Mouse (Mus musculus): ENCODE measurements around the gene Cyb5r2.

Gene Cyb5r2

DNA sequence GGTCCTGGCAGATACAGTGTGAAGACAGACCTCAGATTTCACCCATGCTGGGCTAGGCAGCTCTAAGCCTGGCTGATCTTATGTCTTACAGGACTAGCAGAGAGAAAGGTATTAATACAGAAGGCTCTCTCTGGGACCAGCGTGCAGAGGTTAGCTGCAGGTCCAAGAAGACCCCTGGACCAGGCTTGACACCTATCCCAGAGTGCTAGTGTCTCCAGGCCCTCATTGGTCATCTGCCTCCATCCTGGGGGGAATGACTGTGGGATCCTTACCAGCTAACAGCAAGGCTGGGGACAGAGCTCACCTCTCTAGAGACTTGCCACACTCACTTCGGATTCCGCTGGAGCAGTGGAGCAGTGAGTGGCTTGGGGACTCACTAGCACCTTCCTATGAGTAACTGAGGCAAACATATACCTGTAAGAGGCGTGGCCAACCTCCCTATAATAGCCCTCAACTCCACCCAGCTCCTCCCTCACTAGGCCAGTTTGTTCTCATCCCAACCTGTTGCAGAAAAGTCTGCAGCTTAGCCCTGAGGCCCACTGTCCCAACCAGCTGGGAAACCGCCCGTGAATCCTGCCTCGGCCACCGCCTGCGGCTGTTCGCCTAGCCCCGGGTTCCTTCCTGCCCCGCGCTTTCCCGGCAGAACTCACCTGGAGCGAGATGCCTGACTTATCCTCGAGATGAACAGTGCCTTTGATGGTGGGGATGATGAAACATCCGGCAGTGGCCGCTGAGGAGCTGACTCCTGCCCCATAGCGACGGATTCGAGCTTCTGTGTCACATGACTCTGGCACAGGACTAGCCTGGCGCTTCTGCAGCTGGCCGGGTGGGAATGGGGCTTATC is at the start of gene Cyb5r2:
TSS of gene Cyb5r2 (minus strand) at position 725 of the 844 bp plus-strand sequence.
- ATAC-seq (ENCODE audit: low TSS enrichment): peak; percentile 72; the same call in 1 of the 2 replicates

DNA sequence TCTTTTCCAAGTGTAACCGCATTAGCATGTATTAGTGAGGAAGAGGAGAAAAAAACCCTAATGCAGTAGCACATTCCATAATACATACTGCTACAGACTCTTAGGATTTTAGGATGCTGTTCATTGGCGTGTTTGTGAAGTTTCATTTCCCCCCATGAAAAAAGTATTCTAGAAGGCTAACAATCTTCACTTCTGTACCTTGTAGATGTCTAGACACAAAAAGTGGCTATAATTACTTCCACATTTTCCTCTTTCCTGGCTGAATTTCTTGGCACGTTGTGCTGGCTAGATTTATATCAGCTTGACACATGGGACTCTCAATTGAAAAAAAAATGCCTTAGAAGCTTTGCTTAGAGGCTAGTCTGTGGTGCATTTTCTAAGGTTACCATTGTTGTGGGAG is 44.3 kb upstream of the Cyb5r2 start:
- no peak for ATAC-seq (ENCODE audit: low TSS enrichment)

DNA sequence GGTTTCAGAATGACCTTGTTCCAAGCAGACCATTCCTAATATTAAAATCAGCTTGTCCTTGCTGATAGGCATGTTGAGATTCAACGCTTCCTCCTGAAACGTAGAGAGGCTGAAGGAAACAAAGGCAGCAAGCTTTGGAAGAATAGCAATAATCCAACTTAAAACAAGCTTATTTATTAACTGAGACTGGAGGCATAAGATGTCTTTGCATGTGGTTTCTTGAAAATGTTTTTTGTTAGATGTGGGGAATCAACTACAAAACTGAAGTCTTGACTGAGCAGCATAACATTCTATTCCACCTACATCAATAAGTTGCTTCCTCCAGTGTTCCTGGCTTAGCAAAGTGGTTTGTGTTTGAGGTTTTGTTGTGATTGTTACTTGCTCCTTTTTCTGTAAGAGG is 43.3 kb upstream of the Cyb5r2 start, which contains the start of gene Ovch2:
TSS of gene Ovch2 (minus strand) at position 101 of the 400 bp plus-strand sequence.
- no peak for ATAC-seq (ENCODE audit: low TSS enrichment)

DNA sequence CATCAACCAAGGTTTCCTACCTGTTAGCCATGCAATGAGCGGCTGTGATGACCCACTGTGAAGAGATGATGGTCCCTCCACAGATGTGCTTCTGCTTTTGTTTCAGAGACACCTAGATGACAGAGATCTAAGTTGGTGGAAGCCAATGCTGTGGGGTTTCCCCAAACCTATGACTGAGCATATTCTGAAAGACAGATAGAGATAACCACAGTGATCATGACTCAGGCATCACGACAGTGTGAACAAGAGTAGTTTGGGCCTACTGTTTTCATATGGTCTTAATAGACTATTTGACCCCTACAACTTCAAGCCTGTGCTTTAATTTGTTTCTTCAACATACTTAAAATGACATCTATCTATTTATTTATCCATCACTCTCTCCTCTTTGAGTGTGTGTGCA is 38.7 kb upstream of the Cyb5r2 start:
- ATAC-seq (ENCODE audit: low TSS enrichment): no peak

DNA sequence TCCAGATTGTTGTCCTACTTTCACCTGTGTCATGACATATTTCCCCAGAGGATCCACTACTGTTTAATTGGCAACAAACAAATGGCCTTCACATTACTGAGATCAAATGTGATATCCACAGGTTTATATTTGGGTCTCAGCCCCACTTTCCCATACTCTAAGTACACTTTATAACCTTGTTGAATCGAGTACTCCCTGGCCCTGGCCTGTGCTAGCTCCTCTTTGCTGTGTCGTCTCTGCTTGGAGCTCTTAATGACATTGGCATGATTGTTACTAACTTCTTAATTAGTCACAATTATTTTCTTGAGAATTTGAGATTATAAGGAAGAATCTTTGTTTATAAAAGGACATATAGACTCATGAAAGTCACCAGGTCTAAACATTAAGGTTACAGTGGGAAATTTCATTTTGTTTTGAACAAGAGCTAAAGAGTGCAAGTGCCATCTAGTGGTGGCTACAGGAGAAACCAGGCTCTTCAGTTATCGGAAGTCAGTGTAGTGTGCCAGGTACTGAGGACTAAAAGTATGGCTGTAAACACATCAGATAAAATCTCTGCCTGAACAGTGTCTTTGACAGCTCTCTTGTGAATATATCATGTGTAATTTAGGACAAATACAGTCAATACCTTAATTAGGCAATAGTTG is 30.3 kb upstream of the Cyb5r2 start:
- peak; percentile 83 for ATAC-seq (ENCODE audit: low TSS enrichment)

DNA sequence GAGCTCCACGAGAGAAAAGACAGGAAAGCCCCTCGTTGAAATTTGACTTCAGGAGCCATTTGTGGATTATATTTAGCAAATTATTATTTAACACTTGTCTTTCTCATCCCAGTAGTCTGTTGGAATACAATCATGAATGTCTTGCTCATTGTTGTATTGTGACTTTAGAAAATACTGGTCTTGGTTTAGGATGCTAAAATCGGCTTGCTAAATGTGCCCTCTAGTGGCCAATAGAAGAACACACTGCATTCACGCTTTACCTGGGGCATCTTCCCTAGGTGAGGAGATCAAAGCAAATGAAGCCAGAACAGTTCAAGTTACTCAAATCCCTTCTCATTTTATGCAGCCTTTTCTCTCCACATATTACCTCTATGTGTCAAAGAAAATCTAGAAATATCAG is 21.8 kb upstream of the Cyb5r2 start:
- no peak; the same call in 1 of the 2 replicates for ATAC-seq (ENCODE audit: low TSS enrichment)

DNA sequence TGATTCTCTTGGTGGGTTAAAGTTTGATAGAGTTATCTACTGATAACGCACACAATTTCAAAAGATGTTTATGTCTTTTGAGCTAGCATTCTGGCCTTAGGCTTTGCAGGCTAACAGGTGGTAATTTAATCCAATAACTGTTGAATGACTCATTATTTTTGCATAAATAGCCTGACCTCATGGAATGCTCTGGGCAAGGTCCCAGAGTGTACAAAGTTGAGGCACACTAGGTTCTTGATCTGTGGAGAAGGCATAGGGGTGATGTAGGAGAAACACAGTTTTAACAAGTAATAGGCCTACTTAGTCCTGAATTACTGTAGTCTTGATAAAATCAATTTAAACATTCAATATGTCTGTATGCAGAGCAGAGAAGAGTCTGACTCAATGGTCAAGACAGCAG is 20.4 kb upstream of the Cyb5r2 start:
- no peak for ATAC-seq (ENCODE audit: low TSS enrichment)

DNA sequence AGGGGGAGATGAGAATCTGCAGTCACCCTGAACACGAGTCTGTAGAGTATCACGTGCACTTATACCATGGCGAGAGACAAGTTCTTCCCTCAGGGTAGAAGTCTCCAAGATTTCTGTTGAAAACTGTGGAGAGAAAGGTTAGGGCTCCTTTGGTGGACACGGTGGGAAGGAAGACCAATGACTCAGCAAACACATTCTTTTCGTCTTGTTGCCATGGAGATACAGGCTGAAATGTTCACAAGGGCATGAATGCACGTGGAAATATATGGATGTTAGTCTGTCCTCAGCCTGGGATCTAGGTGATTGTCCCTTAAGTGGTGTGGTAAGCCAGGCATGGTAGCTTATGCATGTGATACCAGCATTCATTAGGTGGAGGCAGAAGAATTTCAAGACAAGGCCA is 13.0 kb upstream of the Cyb5r2 start:
- no peak for ATAC-seq (ENCODE audit: low TSS enrichment)

DNA sequence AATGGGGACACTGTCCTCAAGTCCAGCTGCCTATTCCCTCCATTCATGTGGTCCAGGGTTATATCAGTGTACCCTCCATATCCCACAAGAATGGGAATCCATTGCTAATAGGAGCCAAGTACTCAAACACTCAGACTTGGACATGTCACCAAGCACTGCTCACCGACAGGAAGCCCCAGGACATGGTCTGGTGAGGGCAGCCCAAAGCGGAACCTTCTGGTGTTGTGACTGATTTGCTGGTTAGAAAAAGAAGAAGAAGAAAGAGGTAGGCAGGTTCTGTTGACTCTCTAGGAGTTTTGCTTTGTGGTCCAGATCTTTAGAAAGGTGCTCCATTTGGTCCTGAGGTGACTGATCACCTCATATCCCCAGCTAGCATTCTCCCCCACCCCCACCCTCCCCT is 1.1 kb downstream of the Cyb5r2 start:
- no peak for ATAC-seq (ENCODE audit: low TSS enrichment)

DNA sequence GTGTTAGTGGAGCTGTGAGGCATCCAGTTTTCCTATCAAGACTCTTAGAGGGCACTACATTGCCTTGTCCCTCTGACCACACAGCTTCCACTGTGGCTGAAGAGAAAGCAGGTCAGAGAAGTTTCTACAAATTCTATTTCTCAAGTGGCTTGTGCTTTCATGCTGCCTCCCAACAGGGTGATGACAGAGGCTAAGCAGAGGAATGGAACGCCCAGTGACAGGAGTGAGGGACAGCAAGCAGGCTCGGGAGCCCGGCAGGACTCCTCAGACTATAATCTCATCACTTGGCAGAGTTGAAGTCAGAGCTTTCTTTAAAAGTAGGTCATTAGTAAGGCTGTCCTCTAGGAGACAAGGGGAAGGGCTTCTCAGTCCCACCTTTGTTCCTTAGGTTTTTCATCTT is 1.9 kb downstream of the Cyb5r2 start:
- no peak for ATAC-seq (ENCODE audit: low TSS enrichment)

DNA sequence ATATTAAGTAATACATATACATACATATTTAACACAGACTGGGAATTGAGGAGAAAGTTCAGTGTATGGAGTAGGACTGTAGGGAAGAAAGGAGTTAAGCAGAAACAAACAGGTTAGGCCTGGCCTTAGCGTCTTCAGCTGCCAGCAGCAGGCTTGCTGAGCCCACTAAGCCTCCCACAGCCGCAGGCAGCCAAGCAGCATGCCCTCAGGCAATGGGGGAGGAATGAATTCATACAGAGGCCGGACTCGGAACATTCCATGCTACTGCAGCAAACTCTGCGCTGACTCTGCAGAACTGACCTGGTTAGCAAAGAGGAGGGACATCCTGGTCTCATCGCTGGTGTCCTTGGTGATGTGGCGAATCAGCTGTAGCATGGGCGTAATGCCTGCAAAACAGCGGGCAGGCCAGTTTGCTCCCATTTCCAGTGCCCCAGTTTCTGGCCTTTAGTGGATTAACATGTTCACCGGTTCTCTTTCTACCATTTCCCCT is 5.8 kb downstream of the Cyb5r2 start:
- no peak for ATAC-seq (ENCODE audit: low TSS enrichment)

DNA sequence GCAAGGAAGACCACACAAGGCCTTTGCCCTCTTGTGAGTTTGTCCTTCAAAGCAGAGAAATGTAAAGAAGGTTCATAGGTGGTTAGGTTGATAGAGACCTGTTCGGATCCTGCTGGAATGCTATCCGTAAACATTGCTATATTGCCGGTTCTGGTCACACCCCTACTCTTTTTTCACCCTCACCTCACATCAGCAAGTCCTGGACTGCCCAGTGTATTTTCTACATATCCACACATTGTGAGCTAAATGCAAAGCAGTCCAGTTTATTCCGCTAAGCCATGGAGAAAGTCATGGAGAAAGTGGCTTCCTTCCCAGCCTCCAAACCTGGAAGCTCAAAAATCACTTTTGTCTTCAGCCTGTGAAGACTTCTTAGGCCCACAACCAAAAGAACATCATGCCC is 8.1 kb downstream of the Cyb5r2 start:
- ATAC-seq (ENCODE audit: low TSS enrichment): no peak

DNA sequence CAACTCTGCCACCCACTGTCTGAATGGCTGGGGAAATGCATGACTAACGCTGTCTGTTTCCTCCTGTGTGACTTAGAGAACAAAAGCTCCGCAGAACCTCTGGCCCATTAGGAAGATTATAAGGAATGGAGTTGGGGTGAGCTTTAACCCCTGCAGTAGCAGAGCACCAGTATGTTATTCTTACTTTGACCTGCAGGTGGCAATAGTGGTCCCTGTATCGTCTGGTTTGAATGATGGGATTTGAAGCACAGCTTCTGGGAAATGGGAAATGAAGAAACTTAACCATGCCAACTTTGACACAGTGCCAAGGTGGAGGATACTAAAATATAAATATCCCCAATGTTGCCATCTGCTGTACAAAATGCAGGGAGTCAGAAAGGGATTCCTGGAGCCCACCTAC is 8.6 kb downstream of the Cyb5r2 start:
- peak; percentile 64 for ATAC-seq (ENCODE audit: low TSS enrichment)

DNA sequence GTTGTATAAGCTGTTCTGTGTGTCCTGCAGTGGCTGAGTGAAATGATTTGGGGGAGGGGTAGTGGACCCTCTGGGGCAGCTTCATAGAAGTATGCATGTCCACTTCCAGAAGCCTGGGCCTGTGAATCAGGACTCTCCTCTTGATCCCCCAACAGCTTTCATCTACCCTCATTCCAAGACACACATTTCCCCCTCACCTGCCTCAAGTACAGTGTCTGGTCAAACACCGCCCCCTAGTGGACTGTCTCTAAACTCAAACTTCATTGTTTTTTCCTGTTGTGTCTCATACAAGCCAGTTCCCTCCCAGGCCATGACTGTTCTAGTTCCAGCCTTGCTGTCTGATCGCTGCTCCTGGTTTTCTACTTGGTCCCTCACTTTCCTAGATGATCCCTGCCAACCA is 9.9 kb downstream of the Cyb5r2 start:
- peak; percentile 75 for ATAC-seq (ENCODE audit: low TSS enrichment)

DNA sequence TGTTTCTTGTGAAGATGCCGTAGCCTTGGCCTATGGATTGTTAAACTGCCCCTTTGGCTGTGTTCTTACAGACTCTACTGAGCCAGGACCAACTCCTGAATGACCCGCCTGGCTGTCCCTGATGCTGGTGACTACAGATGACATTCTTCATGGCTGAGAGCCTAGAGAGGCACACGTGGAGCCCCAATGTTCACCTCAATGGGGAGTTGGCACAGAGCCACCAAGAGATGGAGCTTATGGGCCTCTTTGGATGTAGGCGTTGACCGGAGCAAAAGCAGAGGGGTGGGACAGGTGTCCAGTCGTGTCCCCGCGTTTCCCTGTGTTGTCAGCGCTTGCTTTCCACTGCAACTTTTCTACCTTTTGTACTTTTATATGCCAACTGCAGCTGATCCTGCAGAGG is 10.4 kb downstream of the Cyb5r2 start:
- ATAC-seq (ENCODE audit: low TSS enrichment): no peak

DNA sequence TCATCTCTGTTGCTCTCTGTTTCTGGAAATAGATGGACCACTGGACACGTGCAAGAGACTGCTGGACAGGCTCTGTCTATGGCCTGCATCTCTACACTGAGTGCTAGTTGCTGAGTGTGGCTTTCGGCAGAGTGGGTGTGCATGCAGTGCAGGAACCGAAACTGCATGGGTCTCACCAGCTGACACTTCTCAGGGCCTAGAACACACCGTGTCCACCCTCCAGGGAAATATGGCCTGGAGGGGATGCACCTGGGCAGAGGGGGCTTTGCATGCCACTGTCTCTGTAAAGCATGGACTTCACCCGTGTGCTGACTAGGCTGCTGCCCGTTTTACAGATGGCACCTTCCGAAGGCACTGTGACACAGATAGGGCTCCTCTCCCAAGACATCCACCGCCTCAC is 11.8 kb downstream of the Cyb5r2 start:
- no peak for ATAC-seq (ENCODE audit: low TSS enrichment)

DNA sequence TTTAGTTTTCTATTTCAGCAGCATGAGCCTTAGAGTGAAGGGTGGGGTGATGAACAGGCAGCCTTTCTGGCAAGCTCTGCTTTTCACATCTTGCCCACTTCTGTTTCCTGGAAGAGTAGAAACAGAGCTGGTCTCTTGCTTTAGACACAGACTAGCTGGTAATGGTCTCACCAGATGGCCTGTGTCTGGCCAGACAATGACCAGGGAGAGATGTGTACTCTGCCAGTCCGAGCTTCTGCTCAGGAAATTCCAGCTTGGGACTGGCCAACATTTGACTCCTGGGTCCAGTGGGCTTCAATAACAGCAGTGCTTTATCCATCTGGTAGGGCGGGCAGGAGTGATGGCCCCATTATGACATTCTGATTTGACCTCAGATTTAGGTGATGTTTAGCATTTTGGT is 12.7 kb downstream of the Cyb5r2 start:
- no peak for ATAC-seq (ENCODE audit: low TSS enrichment)

DNA sequence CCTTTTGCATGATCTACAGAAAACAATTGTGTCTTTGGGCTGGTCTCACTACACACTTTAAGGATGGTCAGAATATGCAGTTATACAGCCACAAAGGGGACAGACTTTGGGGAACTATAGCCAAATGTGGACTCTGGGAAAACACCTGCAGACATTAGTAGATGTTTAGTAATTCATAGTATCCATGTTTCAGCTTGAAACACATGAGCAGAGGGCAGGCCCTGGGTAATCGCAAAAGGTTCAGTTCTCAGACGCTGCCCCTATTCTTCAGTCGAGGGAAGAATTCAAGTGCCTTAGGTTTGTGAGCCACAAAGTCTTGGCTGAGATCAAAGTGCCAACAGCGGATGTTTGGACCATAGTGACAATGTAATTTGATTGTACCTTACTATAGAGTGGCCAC is 13.4 kb downstream of the Cyb5r2 start:
- no peak for ATAC-seq (ENCODE audit: low TSS enrichment)

DNA sequence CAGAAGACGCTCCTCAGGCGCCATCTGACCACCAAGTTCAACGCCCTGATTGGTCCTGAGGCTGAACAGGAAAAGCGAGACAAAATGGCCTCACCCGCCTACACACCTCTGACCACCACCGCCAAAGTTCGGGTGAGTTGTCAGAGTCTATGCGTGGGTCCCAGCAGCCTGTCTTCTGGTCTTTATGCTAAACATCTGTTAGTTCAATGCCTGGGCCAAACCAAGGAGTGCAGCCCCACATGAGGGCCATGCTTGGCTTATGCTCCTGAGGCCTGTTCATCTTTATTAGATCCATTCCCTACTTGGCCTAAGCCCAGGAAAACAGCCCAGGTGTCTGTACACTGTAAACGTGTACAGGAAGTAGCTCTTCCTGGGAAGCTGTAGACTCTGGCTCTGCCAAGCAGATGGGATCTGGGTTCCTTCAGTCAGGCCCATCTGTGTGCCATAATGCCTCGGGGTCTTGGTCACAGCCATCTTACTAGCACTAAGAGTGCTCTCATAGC is 14.8 kb downstream of the Cyb5r2 start:
- no peak for ATAC-seq (ENCODE audit: low TSS enrichment)

DNA sequence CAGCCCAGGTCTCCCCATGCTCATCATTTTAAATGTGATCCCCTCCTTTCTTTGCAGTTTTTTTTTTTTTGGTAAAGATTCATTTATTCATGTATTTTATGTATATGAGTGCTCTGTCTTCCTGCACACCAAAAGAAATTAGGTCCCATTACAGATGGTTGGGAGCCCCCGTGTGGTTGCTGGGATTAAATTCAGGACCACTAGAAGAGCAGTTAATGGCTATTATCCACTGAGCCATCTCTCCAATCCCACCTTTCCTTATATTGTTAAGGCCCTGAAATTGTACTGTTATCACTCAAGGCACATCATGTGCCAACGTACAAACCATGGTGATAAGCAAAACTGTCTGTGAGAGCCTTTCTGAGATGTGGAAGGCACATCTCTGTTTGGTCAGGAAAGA is 19.1 kb downstream of the Cyb5r2 start:
- peak; percentile 65; the same call in 1 of the 2 replicates for ATAC-seq (ENCODE audit: low TSS enrichment)

DNA sequence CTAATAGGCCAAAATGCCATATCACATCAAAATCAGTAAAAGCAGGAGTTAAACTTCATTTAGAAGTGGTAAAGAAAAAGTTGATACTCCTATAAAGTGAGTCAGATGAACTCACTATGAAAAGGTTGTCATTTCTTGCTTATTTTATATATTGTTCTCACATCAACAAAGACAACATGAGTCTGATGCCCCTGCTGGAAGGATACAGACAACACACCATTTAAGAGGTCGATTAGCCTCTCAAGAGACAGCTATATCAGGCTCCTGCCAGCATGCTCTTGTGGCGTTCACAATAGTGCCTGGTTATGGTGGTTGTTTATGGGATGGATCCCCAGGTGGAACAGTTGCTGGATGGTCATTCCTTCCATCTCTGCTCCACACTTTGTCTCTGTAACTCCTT is 24.7 kb downstream of the Cyb5r2 start:
- ATAC-seq (ENCODE audit: low TSS enrichment): no peak

DNA sequence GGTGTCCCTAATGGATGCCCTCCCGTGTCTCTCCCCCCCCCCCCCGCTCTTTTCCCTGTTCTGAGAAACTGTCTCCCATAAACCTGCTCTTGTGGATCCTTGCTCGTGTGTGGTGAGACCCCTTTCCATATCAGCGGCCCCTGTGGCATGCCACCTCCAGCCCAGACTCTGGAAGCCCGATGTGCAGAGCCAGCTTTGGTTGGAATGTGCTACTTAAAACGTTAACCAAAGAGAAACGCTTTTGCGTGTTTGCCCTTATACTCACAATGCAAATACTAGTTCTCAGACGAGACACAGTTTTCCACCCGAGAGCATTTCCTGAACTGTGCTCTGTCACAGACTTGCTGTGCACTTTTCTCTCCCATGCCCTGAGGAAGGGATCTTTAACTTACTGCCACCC is 27.2 kb downstream of the Cyb5r2 start:
- no peak for ATAC-seq (ENCODE audit: low TSS enrichment)

DNA sequence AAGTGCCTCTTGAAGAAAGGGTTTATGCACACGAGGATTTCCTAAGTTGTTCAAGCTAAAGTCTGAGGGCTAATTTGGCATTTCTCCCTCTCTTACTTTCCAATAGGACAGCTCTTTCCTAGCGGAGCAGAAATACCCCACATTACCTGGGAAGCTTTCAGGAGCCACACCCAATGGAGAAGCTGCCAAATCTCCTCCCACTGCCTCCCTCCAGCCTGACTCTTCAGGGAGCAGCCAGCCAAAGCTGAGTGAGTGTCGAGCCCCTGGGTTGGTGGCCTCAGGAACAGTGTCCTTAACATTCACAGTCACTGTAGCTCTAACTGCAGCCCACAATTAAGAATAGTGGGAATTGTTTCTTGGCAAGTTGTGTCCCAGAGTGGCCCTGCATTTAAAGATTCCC is 30.3 kb downstream of the Cyb5r2 start:
- ATAC-seq (ENCODE audit: low TSS enrichment): no peak

Data from frontal cortex, adult (tissue).